Mouse (Mus musculus): ENCODE measurements around the gene Plxnb2.
A peak's percentile ranks its signal among the peaks of the same experiment; 100 is the strongest.

GRCm38 (mm10) chr15:89149271-89150040 is 31.1 kb downstream of the Plxnb2 start, which contains the start of gene Mapk11:
- TF ChIP-seq CTCF (IDR thresholded peaks at IDR 0.05; ENCODE audit: borderline replicate concordance, extremely low read depth, insufficient read depth, insufficient read length), result no peak
- TF ChIP-seq POLR2A (IDR thresholded peaks at IDR 0.05; ENCODE audit: borderline replicate concordance, extremely low read depth, insufficient read depth, insufficient read length, poor library complexity, severe bottlenecking), result peak; percentile 60

Data from brain, embryonic 14.5 days (tissue).